Mouse (Mus musculus): ENCODE data around the gene Tspan7.

DNA sequence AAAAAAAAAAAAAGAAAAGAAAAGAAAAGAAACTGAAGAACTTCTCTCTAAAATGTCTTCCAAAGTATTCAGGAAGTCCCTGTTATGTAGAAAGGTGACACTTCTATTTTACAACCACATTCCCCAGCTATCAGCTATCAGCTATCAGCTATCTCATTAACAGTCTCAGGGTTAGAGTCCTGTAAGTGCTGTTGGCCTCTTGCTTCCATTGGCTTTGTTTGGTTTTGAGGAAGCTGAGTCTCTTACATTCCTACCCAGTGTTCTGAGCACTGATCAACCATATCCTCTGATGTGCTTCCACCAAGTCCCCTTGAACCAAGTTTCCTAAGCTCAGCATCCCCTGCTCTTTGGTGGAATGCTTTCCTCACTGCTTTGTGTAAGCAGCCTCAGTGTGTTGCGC is 7.9 kb upstream of the Tspan7 start:
- no peak for TF ChIP-seq POLR2A (IDR thresholded peaks at IDR 0.05; ENCODE audit: borderline replicate concordance, control insufficient read depth, low read depth, low read length)
- no peak for TF ChIP-seq CTCF (IDR thresholded peaks at IDR 0.05; ENCODE audit: control insufficient read depth, insufficient read depth, low read length)
